Mouse (Mus musculus) gastrocnemius, postnatal 36 days (tissue): Measurements from ENCODE around the gene Zbtb20. TPM values are rescaled to one million over a fixed set of nuclear protein-coding genes. Genes with fewer than 3 reads are reported as not detected.

ENCODE experiments used
- DNase-seq, 2 experiments: peaks; one replicate each; pipeline ENCODE4 v3.0.0; 2022
- intact Hi-C: fragments of 180-260 bp; cut with DNase I; formaldehyde crosslinking; loops from one replicate; pipeline ENCODE4 v1.15.1; 2025
- total RNA-seq, 2 experiments: library from RNA; stranded (reverse); gene quantifications; 2 replicates each; pipeline ENCODE4 v1.2.3; 2021

Zbtb20 gene
- total RNA-seq, 2 experiments from 2014 or later, result 88.0 to 95.5 TPM

GRCm38 (mm10) chr16:43172139-43172538, 296.5 kb downstream of the Zbtb20 start:
- DNase-seq, result no peak
- intact Hi-C loops, result no loop called here

DNA sequence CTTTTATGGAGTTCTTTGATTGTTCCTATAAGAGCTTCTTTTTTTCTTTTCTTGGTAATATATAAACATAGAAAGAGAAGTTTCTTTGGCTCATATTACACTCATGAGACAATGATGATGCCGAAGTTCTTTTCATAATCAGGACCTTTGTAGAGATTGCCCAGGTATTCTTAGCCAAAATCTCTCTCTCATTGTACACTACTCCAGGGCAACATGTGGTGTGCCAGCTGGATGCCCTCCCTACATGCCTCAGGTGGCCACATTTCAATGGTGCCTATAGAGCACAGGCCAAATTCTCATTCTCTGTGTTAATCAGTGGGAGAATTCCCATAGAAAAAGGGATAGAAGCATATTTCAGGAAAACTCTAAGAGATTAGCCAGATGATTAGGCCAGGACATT, 297.2 kb downstream of the Zbtb20 start:
- no peak for DNase-seq
- intact Hi-C loops, result no loop called here

DNA sequence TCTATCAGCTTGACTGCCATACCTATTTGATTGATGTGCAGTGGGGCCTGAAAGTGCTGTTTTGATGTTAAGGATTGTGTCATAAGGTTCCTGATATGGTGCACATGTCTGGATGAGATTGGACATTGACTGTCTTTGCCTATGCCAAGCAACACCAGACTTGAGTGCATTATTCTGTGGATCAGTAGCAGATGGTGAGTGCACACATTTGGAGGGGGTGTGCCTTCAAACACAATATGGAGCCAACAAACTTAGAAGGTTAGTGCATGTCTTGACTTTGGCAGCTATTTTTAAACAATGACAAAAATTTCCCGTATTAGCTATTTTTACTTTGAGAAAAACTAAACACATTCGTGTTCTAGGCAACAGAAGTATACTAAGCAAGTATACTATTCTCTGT, 299.1 kb downstream of the Zbtb20 start:
- intact Hi-C loops, result no loop called here

DNA sequence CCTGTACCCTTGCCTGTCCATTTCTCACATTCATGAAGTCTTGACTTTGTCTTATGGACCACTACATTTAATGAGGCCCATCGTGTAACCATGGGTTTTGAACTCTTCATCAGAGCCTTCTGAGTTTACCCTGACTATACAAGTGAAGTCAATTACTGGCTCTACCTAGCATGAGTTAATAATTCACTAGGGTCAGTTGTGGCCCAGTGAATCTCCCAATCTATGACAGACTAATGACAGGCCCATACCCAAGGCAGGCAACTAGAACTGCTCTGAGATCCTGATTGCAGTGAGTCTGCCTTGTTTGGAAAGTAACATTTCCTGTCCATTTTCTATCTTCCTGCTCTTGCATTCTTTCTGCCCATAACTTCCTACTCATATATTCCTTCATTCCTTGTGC, 305.4 kb downstream of the Zbtb20 start:
- intact Hi-C loops, result no loop called here
- DNase-seq, result no peak

More for the DNA sequence above, 299.1 kb downstream of the Zbtb20 start:
- DNase-seq, result no peak

DNA sequence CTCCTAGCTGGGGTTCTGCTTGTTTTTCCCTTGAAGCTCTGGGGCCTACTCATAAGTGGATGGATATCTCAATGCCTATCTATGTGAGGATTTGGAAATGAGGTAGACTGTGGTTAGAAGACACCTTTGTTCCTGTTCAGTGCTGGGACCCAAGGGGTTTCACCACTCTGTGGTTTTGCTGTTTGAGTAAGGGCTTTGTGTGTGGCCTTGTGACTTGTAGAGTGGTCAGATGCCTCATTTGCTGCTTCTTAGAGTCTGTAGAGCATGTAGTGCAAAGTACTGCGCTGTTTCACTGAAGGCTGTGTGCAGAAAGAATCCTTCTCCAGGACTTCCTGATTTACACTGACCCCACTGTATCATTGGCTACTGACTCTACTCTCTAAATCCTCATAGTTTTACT, 314.7 kb downstream of the Zbtb20 start:
- intact Hi-C loops, result no loop called here
- no peak for DNase-seq

- DNase-seq, result no peak
Measured at GRCm38 (mm10) chr16:43191060-43191850, 315.6 kb downstream of the Zbtb20 start.

DNA sequence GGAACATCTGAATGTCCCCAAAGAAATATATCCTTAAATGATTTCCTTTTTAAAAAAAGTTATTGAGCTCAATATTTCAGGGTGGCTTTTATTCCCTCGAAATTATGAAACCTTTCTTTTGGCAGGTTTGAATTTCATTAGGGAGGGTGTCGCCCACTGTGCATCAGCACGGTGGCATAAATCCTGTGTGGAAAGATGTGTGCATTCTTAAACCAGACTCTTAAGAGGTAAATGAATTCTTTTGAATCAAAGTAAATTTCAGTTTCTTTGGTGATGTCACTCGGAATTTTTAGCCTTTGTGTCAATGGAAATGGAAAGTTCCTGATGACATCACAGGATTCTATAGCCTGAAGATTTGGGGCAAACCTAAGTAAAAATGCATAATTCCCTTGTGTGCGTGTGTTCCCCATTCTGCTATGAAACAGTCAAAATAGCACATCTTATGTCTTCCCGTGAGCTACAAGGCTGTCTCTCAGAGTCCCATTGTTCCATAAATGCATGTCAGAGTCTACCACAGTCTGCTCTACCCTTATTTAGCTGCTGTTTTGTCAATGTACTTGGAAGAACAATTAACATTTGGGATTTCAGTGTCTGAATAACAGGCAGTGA, 318.1 kb downstream of the Zbtb20 start:
- no peak for DNase-seq
- intact Hi-C loops, result no loop called here

More at GRCm38 (mm10) chr16:43191060-43191850, 315.6 kb downstream of the Zbtb20 start:
- intact Hi-C loops, result no loop called here

GRCm38 (mm10) chr16:43217336-43218006, 341.8 kb downstream of the Zbtb20 start:
- intact Hi-C loops, result no loop called here
- no peak for DNase-seq

- intact Hi-C loops, result no loop called here
Measured at GRCm38 (mm10) chr16:43219367-43219766, 343.7 kb downstream of the Zbtb20 start.

DNA sequence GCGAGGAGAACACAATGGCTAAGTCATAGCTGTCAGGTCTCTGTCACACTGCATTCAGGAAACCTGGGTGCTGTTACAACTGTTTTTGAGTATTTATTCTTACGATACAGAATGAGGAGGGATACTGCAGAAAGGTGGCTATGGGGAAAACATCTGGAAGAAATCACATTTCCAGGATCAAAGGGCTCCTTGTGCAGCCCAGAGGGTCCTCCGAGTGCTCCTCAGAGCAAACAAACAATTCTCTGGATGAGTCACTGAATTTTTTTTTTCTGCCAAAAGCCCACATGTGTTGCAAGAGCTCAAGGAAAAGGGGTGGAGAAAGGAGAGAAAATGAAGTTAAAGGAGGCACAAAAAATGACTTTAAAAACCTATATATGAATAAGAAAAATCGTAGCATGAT, 345.6 kb downstream of the Zbtb20 start:
- DNase-seq, result no peak
- intact Hi-C loops, result no loop called here

More at GRCm38 (mm10) chr16:43219367-43219766, 343.7 kb downstream of the Zbtb20 start:
- no peak for DNase-seq

DNA sequence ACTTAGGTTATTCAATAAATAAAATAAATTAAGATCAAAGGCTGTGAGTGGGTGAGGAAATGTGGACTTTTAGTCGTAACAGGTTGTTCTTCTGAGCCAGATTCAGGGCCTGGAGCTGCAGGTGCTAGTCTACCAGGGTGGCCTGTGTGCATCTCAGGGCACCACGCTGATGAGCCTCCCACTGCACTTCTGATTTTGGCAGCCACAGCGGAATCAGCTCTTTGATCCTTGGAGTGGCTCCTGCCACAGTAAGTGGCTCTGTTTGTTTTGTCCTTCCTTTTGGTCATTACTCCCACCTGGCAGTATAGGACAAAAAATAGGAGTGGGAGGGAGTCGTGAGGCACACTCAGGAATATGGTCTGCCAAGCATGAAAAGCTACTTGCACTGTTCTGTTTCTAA, 354.6 kb downstream of the Zbtb20 start:
- intact Hi-C loops, result no loop called here

GRCm38 (mm10) chr16:43234249-43234648, 358.6 kb downstream of the Zbtb20 start:
- DNase-seq, result no peak
- intact Hi-C loops, result no loop called here

More for the DNA sequence above, 354.6 kb downstream of the Zbtb20 start:
- no peak for DNase-seq

GRCm38 (mm10) chr16:43235317-43235716, 359.6 kb downstream of the Zbtb20 start:
- intact Hi-C loops, result no loop called here

DNA sequence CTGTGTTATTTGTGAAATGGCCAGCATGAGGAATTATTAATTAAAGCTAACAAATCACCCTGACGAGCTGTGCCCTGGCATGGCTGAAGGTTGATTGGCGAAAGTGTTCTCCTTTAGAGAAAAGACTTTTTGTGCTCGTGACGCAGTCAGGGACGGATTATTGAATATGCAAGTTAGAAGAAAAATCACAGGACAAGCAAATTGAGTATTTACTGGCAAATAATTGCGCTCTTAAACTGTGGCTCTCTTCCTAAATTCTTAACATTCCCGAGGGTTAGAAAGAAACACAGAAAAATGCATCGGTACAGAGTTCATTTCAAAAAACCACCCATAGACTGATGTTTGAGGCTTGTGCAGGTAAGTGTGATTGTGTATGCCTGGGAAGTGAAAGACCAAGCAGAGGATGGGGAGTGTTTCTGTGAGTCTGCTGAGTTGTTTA, 360.1 kb downstream of the Zbtb20 start:
- intact Hi-C loops, result no loop called here
- DNase-seq, result no peak

More at GRCm38 (mm10) chr16:43235317-43235716, 359.6 kb downstream of the Zbtb20 start:
- DNase-seq, result no peak

- intact Hi-C loops, result no loop called here
Measured at GRCm38 (mm10) chr16:43237551-43237950, 361.9 kb downstream of the Zbtb20 start.

GRCm38 (mm10) chr16:43247026-43247425, 371.3 kb downstream of the Zbtb20 start:
- intact Hi-C loops, result no loop called here
- no peak for DNase-seq

More at GRCm38 (mm10) chr16:43237551-43237950, 361.9 kb downstream of the Zbtb20 start:
- DNase-seq, result no peak

DNA sequence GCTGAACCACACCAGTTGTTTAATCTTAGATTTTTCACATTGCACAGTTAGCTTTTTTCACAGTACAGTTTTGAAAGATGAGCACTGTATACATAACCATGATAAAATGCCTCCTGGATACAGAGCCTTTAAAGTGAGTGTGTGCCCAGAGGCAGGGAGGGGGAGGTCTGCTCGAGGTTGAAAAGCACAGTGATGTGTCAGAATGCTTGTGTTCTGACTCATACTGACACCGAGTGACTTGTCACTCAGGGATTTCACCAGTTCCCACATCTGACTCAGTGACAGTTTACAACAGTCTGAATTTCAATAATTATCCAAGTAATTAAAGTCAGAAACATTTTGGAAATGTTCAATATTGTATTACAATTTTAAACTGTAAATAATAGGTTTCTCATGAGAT, 377.4 kb downstream of the Zbtb20 start:
- intact Hi-C loops, result no loop called here
- DNase-seq, result no peak

DNA sequence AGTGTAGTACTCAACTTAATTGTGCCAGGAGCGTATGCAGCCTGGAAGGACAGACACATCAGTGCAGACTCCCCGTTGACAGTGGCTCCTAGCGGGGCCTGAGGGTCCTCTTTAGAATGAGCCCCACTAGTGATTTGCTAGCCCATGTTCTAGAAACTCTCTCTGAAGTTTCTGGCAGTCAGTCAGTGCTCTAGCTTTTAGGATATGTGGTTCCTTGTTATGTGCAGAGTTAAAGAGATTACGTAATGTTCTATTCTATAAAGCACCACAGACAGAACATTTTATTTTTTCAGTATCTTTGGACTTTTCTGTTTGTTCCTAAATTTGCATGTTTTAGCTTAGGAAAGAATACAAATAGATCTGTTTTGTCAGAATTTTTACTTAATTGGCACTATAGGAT, 378.1 kb downstream of the Zbtb20 start:
- no peak for DNase-seq
- intact Hi-C loops, result no loop called here

- DNase-seq, result no peak
- intact Hi-C loops, result no loop called here
Measured at GRCm38 (mm10) chr16:43256191-43256899, 380.7 kb downstream of the Zbtb20 start.

DNA sequence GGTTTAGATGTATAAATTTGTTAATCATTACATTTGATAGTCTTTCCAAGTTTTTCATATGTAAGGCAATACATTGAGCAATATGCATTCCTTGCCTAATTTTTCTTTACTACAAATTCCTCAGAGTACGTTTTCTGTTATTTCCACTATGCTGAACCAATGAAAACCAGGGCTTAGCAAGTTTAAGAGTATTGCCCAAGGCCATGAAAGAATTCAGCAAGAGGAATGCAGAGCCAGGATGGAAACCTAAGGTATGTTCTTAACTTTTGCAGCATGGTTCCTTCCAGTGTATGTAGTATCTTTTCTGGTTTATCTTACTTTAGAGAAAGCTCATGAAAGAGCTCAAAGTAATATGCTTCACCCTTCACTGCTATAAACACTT, 381.2 kb downstream of the Zbtb20 start:
- DNase-seq, result no peak
- intact Hi-C loops, result no loop called here

DNA sequence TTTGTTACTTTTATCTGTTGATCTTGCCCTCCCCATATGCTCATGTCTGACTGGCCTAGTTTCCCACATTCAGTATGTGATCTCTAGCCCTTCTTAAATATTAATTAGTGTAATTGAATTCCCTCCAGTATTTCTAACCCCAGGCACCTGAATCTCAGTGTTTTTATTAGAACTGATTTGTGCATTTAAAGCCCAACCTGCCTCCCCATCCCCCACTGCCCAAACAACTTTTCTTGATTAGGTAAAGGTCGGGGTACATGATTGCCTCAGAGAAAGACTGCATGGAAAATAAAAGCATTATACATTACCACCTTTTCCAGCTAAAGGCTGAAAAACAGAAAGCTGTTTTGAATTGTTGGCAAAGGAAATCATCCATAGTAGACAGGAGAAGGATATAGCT, 383.8 kb downstream of the Zbtb20 start:
- no peak for DNase-seq
- intact Hi-C loops, result no loop called here
